Mouse (Mus musculus) heart, adult 11 months (tissue): Measurements from ENCODE around the gene Auts2.
A peak's percentile ranks its signal among the peaks of the same experiment; 100 is the strongest.

ENCODE experiments used
- DNase-seq: peaks from one replicate; pipeline ENCODE4 v3.0.0; 2022

Gene Auts2

GRCm38 (mm10) chr5:132448401-132449066, 94.6 kb downstream of the Auts2 start:
- peak; percentile 74 for DNase-seq

GRCm38 (mm10) chr5:132445213-132445954, 97.8 kb downstream of the Auts2 start:
- DNase-seq, result no peak

GRCm38 (mm10) chr5:132442948-132443347, 100.2 kb downstream of the Auts2 start:
- no peak for DNase-seq

- peak; percentile 56 for DNase-seq
These were observed 104.7 kb downstream of the Auts2 start for GRCm38 (mm10) chr5:132438414-132438813.

GRCm38 (mm10) chr5:132437994-132438393, 105.2 kb downstream of the Auts2 start:
- DNase-seq, result peak; percentile 89

- DNase-seq, result peak; percentile 15
These were observed 105.7 kb downstream of the Auts2 start for GRCm38 (mm10) chr5:132437478-132437877.

GRCm38 (mm10) chr5:132436901-132437300, 106.2 kb downstream of the Auts2 start:
- peak; percentile 87 for DNase-seq

- peak; percentile 42 for DNase-seq
These were observed 106.7 kb downstream of the Auts2 start for GRCm38 (mm10) chr5:132436473-132436872.

- DNase-seq, result no peak
These were observed 107.7 kb downstream of the Auts2 start for GRCm38 (mm10) chr5:132435401-132435800.

GRCm38 (mm10) chr5:132433377-132434115, 109.6 kb downstream of the Auts2 start:
- DNase-seq, result peak; percentile 41

- peak; percentile 48 for DNase-seq
These were observed 113.8 kb downstream of the Auts2 start for GRCm38 (mm10) chr5:132429363-132429762.

GRCm38 (mm10) chr5:132426342-132426741, 116.8 kb downstream of the Auts2 start:
- DNase-seq, result no peak

- no peak for DNase-seq
These were observed 117.3 kb downstream of the Auts2 start for GRCm38 (mm10) chr5:132425792-132426309.

- DNase-seq, result no peak
These were observed 132.7 kb downstream of the Auts2 start for GRCm38 (mm10) chr5:132410338-132410852.

GRCm38 (mm10) chr5:132408892-132409575, 134.1 kb downstream of the Auts2 start:
- DNase-seq, result no peak

GRCm38 (mm10) chr5:132400556-132400955, 142.6 kb downstream of the Auts2 start:
- DNase-seq, result no peak

GRCm38 (mm10) chr5:132399486-132399885, 143.7 kb downstream of the Auts2 start:
- no peak for DNase-seq

GRCm38 (mm10) chr5:132395922-132396321, 147.2 kb downstream of the Auts2 start:
- DNase-seq, result no peak

GRCm38 (mm10) chr5:132394800-132395575, 148.2 kb downstream of the Auts2 start:
- DNase-seq, result no peak

- DNase-seq, result peak; percentile 30
These were observed 151.0 kb downstream of the Auts2 start for GRCm38 (mm10) chr5:132391831-132392763.
